Mouse (Mus musculus): ENCODE measurements around the gene Add2. TPM values are rescaled to one million over a fixed set of nuclear protein-coding genes. Genes with fewer than 3 reads are reported as not detected.

Gene Add2
- 1 to 10 TPM in 1 of 2 experiments, under 1 TPM in 1; 0.98 to 2.0 TPM for total RNA-seq (2023)

GRCm38 (mm10) chr6:86028601-86029322 is at the start of gene Add2:
Gene Add2, plus strand, starts transcription at chr6:86028681.

GRCm38 (mm10) chr6:86015871-86016270 is 12.6 kb upstream of the Add2 start, which contains the start of gene Figla:
Gene Figla, plus strand, starts transcription at chr6:86016171.

Other genes with a start within 250 kb of the Add2 start
- not detected for gene Nat8f6, start 207.7 kb upstream of the Add2 start, total RNA-seq (2023)
- gene Nat8f5, start 207.7 kb upstream of the Add2 start, total RNA-seq (2023): not detected
- gene Nat8, start 196.6 kb upstream of the Add2 start, total RNA-seq (2023): not detected
- under 1 TPM; 0.73 to 0.74 TPM for gene Nat8f2, start 159.5 kb upstream of the Add2 start, total RNA-seq (2023)
- 1 to 10 TPM; 3.1 to 4.0 TPM for gene Nat8f4, start 123.8 kb upstream of the Add2 start, total RNA-seq (2023)
- 10 to 100 TPM; 24.6 to 27.0 TPM for gene Tprkb, start 116.8 kb upstream of the Add2 start, total RNA-seq (2023)
- 1 to 10 TPM; 1.7 to 3.6 TPM for gene Nat8f1, start 113.0 kb upstream of the Add2 start, total RNA-seq (2023)
- gene Dusp11, start 67.0 kb upstream of the Add2 start, total RNA-seq (2023): 100 to 1,000 TPM; 252 to 260 TPM
- not detected for gene Figla, start 12.5 kb upstream of the Add2 start, total RNA-seq (2023)
- not detected for gene Tgfa, start 166.5 kb downstream of the Add2 start, total RNA-seq (2023)

Data from T-cell, adult 66 days (primary cell).